Mouse (Mus musculus): ENCODE data around the gene Coro1a. TPM values are rescaled to one million over a fixed set of nuclear protein-coding genes. Genes with fewer than 3 reads are reported as not detected.

Coro1a gene
- polyA plus RNA-seq, 1 experiment from 2014 or later = 108 TPM

DNA sequence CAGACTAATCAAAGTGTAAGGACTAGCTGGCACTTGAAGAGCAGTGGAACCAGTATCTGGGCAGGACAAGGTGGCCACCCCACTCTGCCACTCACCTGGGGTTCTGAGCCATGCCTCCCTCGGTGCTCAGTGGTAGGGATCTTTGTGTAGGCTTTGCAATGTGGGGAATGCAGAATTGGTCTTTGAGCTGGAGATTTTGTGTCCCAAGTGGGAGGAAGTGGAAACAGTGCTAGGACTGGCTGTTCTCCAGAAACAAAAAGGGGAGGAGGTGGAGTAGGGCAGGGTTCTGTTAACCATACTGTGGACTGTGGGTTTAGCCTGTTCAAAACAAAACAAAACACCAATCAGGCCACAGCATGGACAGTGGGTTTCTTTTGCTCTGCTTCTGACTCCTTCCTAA lies 31.4 kb downstream of the Coro1a start, which contains the start of gene Sult1a1:
Gene Sult1a1 (minus strand): TSS at position 226 of the 400 bp plus-strand sequence.
- Histone ChIP-seq H3K9me3 (no peaks in the 10 kb centered on the region), H3K4me3 (no peak within 1 kb of the TSS), H3K4me2 (replicated peaks) (no peak within 1 kb of the TSS), H3K9ac (replicated peaks) (no peak within 1 kb of the TSS), H3K36me3 (peaks cover 20% of the 10 kb centered on the region), H3K27ac (replicated peaks) (no peak within 1 kb of the TSS), H3K4me1 (no peaks in the 10 kb centered on the region), H3K27me3 (no peaks in the 10 kb centered on the region)
- no peak for ATAC-seq (replicated peaks)
- 96% methylated on average over 1 of the region's 1 CpGs for whole genome bisulfite sequencing

DNA sequence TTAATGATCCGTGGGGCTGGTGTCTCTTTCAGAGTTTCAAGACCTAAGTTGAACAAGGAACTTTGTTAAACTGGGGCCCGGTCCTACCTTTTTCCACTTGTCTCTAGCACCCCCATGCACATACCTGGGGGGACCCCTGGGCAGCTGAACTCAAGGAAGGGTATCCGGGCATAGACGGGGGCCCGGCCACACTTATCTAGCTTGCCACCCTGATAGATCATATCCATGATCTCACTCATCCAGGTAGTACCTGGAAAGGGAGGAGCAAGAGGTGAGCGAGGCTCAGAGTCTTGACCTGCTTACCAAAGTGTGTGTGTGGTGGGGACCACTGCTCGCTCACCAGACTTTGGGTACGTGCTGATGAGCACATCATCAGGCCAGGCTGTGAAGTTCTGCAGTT lies 32.5 kb downstream of the Coro1a start:
- no peak for ATAC-seq (replicated peaks)
- Histone ChIP-seq H3K9me3 (no peaks in the 10 kb centered on the region), H3K27me3 (no peaks in the 10 kb centered on the region), H3K4me3 (no peak overlapping the region), H3K27ac (replicated peaks) (no peak overlapping the region), H3K4me1 (no peaks in the 10 kb centered on the region), H3K36me3 (peaks cover 26% of the 10 kb centered on the region), H3K4me2 (replicated peaks) (no peak overlapping the region), H3K9ac (replicated peaks) (no peak overlapping the region)
- WGBS = 97% methylated on average over 8 of the region's 8 CpGs

DNA sequence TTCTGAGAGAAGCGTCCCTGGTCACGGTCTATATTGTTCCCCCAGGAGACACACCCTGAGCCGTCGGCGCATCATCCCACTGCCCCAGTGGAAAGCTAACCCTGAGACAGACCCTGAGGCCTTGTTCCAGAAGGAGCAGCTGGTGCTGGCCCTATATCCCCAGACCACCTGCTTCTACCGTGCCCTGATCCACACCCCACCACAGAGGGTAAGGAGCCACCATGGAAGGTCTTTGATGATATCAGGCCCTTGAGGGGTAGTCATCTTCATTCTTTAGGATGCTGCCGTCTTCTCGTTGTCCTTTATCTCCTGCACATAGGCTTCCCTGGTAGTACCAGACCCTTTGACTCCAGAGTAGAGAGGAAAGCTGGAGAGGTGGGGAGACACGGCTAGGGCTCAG lies 35.5 kb downstream of the Coro1a start:
- H3K4me3 ChIP-seq = no peak overlapping the region
- no peaks in the 10 kb centered on the region for H3K9me3 ChIP-seq
- H3K4me2 ChIP-seq (replicated peaks) = no peak overlapping the region
- no peak for ATAC-seq (replicated peaks)
- WGBS = 94% methylated on average over 9 of the region's 9 CpGs
- no peaks in the 10 kb centered on the region for H3K4me1 ChIP-seq
- H3K27me3 ChIP-seq = no peaks in the 10 kb centered on the region
- no peak overlapping the region for H3K9ac ChIP-seq (replicated peaks)
- H3K36me3 ChIP-seq = peaks cover 27% of the 10 kb centered on the region
- H3K27ac ChIP-seq (replicated peaks) = no peak overlapping the region

DNA sequence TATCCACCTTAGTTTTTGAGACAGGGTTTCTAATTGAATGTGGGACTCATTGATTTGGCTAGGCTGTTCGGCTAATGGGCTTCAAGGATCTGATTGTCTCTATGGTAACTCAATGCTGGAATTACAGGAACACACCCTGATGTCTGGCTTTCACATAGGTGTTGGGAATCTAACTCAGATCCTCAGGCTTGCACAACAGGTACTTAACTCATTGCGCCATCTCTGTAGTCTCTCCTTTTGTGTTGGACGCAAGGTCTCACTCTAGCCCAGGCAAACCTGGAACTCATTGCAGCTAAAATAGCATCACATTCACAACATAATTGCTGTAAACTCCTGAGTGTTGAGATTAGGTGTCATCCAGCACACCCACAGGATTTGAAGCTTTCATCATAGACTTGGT lies 37.4 kb downstream of the Coro1a start:
- no peaks in the 10 kb centered on the region for H3K27me3 ChIP-seq
- no peak overlapping the region for H3K4me2 ChIP-seq (replicated peaks)
- ATAC-seq (replicated peaks) = no peak
- no peak overlapping the region for H3K9ac ChIP-seq (replicated peaks)
- H3K27ac ChIP-seq (replicated peaks) = no peak overlapping the region
- H3K9me3 ChIP-seq = no peaks in the 10 kb centered on the region
- peaks cover 39% of the 10 kb centered on the region for H3K36me3 ChIP-seq
- H3K4me1 ChIP-seq = no peaks in the 10 kb centered on the region
- 96% methylated on average over 3 of the region's 3 CpGs for WGBS
- H3K4me3 ChIP-seq = no peak overlapping the region

DNA sequence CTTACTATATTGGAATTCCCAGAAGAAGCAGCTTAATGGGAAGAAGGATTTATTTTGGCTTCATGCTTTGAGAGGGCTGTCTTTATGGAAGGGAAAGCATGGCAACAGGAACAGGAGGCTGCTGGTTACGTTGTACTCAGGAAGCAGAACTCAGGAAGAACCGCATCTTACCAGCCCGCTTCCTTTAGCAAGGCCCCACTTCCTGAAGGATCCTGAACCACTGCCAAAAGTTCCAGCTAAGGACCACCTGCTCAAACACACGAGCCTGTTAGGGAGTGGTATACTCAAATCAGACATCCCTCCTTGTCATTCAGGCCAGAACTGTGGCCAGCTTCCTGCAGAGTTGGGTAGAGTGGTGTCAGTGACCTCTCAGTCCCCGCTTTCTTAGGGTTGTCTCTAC lies 39.1 kb downstream of the Coro1a start:
- Histone ChIP-seq H3K4me1 (no peaks in the 10 kb centered on the region), H3K9me3 (no peaks in the 10 kb centered on the region), H3K27ac (replicated peaks) (no peak overlapping the region), H3K36me3 (peaks cover 43% of the 10 kb centered on the region), H3K27me3 (no peaks in the 10 kb centered on the region), H3K4me2 (replicated peaks) (no peak overlapping the region), H3K4me3 (no peak overlapping the region), H3K9ac (replicated peaks) (no peak overlapping the region)
- 73% methylated on average over 5 of the region's 5 CpGs for WGBS
- no peak for ATAC-seq (replicated peaks)

DNA sequence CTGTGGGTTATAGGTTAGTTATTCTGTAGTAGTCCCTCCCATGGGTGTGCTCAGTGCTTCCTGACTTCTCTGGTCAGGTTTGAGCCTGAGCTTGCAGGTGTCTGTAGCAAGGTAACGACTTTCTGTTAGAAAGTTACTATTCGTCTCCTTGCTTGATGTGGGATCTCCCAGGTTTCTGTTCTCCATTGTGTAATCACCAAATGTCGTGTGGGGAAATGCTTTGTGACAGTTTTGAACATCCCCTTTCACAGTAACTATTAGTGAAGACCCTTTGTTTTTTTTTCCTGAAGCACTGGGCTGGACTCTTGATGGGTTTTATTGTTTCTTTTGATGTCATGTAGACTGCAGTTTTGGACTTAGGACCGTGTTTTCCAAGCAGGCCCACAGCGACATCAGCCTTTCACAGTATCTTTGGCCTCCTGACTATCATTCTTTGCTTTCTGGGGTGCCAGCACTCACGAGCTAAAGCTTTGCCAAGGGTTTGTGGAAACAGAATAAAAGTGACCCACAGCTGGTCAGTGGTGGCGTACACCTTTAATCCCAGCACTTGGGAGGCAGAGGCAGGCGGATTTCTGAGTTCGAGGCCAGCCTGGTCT lies 40.0 kb downstream of the Coro1a start:
- no peak for ATAC-seq (replicated peaks)
- Histone ChIP-seq H3K9ac (replicated peaks) (no peak overlapping the region), H3K4me2 (replicated peaks) (no peak overlapping the region), H3K4me3 (no peak overlapping the region), H3K36me3 (peaks cover 41% of the 10 kb centered on the region), H3K27me3 (no peaks in the 10 kb centered on the region), H3K27ac (replicated peaks) (no peak overlapping the region), H3K9me3 (no peaks in the 10 kb centered on the region), H3K4me1 (no peaks in the 10 kb centered on the region)
- WGBS = 86% methylated on average over 9 of the region's 9 CpGs

DNA sequence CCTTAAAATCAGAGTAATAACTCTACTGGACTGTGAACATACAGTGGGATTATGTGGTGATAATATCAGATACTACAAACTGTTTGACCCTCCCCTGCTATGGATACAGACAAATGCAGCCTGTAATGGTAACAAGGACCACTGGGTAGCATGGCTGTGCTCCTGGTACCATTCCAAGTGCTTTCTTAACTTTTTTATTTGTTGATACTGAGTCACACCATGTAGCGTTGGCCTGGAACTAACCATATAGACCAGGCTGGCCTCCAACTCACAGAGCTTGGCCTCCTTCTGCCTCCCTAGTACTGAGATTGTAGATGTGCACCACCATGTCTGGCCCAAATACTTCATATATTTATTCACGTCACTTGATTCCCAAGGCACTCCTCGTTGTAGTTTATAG lies 42.3 kb downstream of the Coro1a start:
- H3K4me3 ChIP-seq = no peak overlapping the region
- H3K4me2 ChIP-seq (replicated peaks) = no peak overlapping the region
- ATAC-seq (replicated peaks) = no peak
- H3K9me3 ChIP-seq = no peaks in the 10 kb centered on the region
- H3K4me1 ChIP-seq = no peaks in the 10 kb centered on the region
- peaks cover 25% of the 10 kb centered on the region for H3K36me3 ChIP-seq
- H3K27ac ChIP-seq (replicated peaks) = no peak overlapping the region
- 95% methylated on average over 3 of the region's 3 CpGs for WGBS
- H3K27me3 ChIP-seq = no peaks in the 10 kb centered on the region
- no peak overlapping the region for H3K9ac ChIP-seq (replicated peaks)

DNA sequence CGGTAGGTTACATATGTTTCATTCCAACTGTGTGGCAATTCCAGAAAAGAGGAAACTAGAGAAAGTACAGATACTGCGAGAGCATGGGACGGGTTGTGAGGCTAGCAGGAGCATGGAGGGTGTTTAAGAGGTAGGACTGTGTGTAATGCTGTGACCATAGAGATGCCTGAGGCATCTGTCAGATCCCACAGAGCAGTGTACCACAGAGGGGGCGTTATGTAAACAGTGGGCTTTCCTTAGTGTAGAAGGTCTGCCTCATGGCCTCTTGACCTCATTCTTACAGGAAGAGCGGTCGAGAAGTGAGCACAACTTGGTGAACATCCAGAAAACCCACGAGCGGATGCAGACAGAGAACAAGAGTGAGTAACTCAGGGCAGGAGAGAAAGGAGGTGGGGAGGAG lies 43.9 kb downstream of the Coro1a start:
- 88% methylated on average over 8 of the region's 8 CpGs for WGBS
- Histone ChIP-seq H3K4me1 (no peaks in the 10 kb centered on the region), H3K36me3 (peaks cover 22% of the 10 kb centered on the region), H3K27ac (replicated peaks) (no peak overlapping the region), H3K27me3 (no peaks in the 10 kb centered on the region), H3K4me2 (replicated peaks) (no peak overlapping the region), H3K9me3 (no peaks in the 10 kb centered on the region), H3K4me3 (no peak overlapping the region), H3K9ac (replicated peaks) (no peak overlapping the region)
- ATAC-seq (replicated peaks) = no peak

DNA sequence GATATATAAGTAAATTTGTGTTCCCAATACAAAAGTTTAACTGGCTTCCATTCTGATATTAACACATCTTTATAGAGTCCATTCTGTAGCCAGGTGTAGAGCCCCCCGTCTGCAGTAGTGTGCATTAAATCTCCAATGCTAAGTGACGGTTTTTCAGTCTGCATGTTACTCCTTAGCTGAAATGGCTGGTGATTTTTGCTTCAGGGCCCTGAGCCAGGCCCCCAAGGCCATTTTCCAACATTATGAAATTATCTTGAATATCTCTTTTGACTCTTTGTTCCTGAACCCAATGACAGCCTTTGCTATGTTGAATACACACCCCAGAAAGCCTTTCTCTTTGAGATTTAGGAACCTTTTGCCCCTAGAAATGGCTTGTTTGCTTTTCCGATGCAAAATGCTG lies 47.8 kb downstream of the Coro1a start:
- Histone ChIP-seq H3K27ac (replicated peaks) (no peak overlapping the region), H3K4me3 (no peak overlapping the region), H3K9ac (replicated peaks) (no peak overlapping the region), H3K4me2 (replicated peaks) (no peak overlapping the region), H3K4me1 (no peaks in the 10 kb centered on the region), H3K9me3 (no peaks in the 10 kb centered on the region), H3K36me3 (peaks cover 6% of the 10 kb centered on the region), H3K27me3 (no peaks in the 10 kb centered on the region)
- ATAC-seq (replicated peaks) = no peak
- 92% methylated on average over 3 of the region's 3 CpGs for WGBS

DNA sequence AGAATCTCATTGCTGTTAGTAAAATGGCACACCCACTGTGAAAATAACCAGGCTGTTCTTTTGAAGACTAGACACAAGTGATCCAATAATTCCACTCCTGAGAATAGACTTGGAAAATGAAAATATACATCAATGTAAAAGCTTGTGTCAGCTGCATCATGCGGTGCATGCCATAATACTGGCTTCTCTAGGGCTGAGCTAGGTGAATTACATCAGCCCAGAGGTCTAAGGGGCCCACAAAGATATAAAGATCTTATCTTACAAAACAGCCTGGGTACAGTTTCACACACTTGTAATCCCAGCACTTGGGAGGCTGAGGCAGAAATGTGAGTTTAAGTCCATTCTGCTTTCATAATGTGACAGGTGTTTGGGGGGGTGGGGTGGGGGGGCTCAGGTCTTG lies 50.1 kb downstream of the Coro1a start:
- Histone ChIP-seq H3K9ac (replicated peaks) (no peak overlapping the region), H3K4me1 (no peaks in the 10 kb centered on the region), H3K36me3 (no peaks in the 10 kb centered on the region; the same call in 1 of the 2 replicates), H3K27me3 (no peaks in the 10 kb centered on the region), H3K27ac (replicated peaks) (no peak overlapping the region), H3K9me3 (no peaks in the 10 kb centered on the region), H3K4me3 (no peak overlapping the region), H3K4me2 (replicated peaks) (no peak overlapping the region)
- ATAC-seq (replicated peaks) = no peak
- WGBS = 98% methylated on average over 1 of the region's 1 CpGs

DNA sequence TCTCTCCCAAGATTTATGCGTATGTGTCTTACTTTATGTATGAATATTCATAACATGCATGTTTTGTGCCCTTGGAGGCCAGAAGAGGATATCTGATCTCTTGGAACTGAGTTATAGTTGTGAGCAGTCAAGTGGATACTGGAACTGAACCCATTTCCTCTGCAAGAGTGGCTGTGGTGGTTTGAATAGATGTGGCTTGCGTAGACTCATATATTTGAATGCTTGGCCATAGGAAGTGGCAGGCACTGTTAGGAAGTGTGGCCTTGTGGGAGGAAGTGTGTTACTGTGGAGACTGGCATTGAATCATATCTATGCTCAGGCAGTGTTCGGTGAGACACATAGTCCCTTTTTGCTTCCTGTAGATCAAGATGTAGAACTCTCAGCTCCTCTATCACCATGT lies 51.9 kb downstream of the Coro1a start:
- no peak for ATAC-seq (replicated peaks)
- Histone ChIP-seq H3K9ac (replicated peaks) (no peak overlapping the region), H3K9me3 (no peaks in the 10 kb centered on the region), H3K4me2 (replicated peaks) (no peak overlapping the region), H3K27ac (replicated peaks) (no peak overlapping the region), H3K27me3 (no peaks in the 10 kb centered on the region), H3K36me3 (no peaks in the 10 kb centered on the region), H3K4me3 (no peak overlapping the region), H3K4me1 (no peaks in the 10 kb centered on the region)
- whole genome bisulfite sequencing = 93% methylated on average over 3 of the region's 3 CpGs

DNA sequence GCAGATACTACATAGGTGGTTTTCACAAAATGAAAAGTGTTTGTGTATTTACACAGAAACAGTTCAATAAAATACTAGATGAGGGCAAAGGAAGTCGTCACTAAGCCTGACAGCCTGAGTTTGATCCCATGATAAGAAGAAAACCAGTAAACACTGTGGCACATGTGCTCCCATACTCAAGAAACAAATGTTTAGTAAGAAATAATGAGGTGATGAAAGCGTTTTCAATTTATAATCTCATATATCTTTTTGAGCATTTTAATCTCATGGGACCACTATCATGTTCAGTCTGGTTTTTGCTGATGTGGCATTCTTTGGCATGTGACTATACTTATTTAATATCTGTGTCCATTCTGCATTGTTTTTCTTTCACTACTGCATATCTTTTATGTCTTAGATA lies 53.6 kb downstream of the Coro1a start:
- no peak for ATAC-seq (replicated peaks)
- Histone ChIP-seq H3K4me2 (replicated peaks) (no peak overlapping the region), H3K4me1 (peaks cover 8% of the 10 kb centered on the region), H3K4me3 (no peak overlapping the region), H3K27me3 (no peaks in the 10 kb centered on the region), H3K36me3 (no peaks in the 10 kb centered on the region), H3K9me3 (no peaks in the 10 kb centered on the region), H3K9ac (replicated peaks) (no peak overlapping the region), H3K27ac (replicated peaks) (no peak overlapping the region)
- 90% methylated on average over 2 of the region's 2 CpGs for WGBS

DNA sequence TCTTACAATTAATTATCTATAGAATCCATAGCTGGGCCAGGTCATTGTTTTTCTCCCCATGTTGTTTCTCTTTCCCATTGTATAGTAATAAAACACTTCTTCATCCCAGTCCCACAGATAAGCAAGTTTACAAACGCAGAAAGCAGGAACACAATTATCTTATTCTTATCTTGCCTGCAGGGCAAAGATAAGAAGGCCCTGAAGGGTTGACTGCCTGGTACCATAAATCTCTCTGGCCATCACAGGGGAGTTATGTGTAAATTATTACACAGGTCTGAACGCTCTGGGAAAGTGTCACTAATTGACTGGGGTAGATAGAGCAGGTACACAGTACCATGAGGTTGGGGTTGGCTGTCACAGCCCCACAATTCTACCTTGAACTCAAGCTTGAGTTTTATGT lies 56.7 kb downstream of the Coro1a start:
- no peak overlapping the region for H3K4me2 ChIP-seq (replicated peaks)
- WGBS = 95% methylated on average over 2 of the region's 2 CpGs

More for the DNA sequence above, 56.7 kb downstream of the Coro1a start:
- peaks cover 14% of the 10 kb centered on the region for H3K4me1 ChIP-seq
- H3K27ac ChIP-seq (replicated peaks) = no peak overlapping the region
- H3K36me3 ChIP-seq = no peaks in the 10 kb centered on the region
- no peak for ATAC-seq (replicated peaks)
- no peaks in the 10 kb centered on the region for H3K27me3 ChIP-seq
- H3K4me3 ChIP-seq = no peak overlapping the region
- H3K9ac ChIP-seq (replicated peaks) = no peak overlapping the region
- no peaks in the 10 kb centered on the region for H3K9me3 ChIP-seq

Measured in forebrain, embryonic 15.5 days (tissue).